Mouse (Mus musculus): ENCODE data around the gene Gyg.

DNA sequence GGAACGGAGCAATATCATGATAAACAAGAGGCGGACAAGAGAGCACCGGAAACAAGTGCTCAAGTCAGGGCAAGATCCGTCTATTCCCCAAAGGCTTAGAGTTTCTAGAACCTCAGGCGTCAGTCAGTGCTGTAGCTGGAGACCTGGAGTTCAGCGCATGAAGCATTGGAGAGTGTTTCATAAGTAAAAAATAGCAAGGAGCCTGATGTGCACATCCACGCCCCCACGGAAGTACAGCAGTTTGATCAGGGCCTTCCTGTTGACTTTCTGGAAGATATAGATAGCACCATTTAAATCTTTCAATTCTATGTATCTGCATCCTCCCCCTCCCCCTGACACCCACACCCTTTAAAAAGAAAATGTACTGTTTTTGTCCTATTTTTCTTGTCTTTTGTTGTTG lies 50.8 kb downstream of the Gyg start:
- TF ChIP-seq EP300 (IDR thresholded peaks at IDR 0.05; ENCODE audit: low read length): no peak
- TF ChIP-seq ZMIZ1 (IDR thresholded peaks at IDR 0.05; ENCODE audit: low read depth, low read length): no peak
- no peak for TF ChIP-seq CTCF (conservative IDR thresholded peaks at IDR 0.05 in 1 of 2, IDR thresholded peaks at IDR 0.05 in 1 of 2; ENCODE audit: low read depth in 2 of 2, low read length in 2 of 2)
- no peak for TF ChIP-seq USF2 (conservative IDR thresholded peaks at IDR 0.05; ENCODE audit: low read depth, low read length)
- TF ChIP-seq IRF4 (IDR thresholded peaks at IDR 0.05; ENCODE audit: low read depth, low read length): no peak
- TF ChIP-seq TBP (conservative IDR thresholded peaks at IDR 0.05; ENCODE audit: low read depth, low read length): no peak
- no peak for TF ChIP-seq E2F4 (IDR thresholded peaks at IDR 0.05; ENCODE audit: insufficient replicate concordance, low read depth, low read length)
- no peak for TF ChIP-seq CHD2 (IDR thresholded peaks at IDR 0.05; ENCODE audit: low read length)
- TF ChIP-seq POLR2A (IDR thresholded peaks at IDR 0.05; ENCODE audit: low read depth, low read length): no peak
- TF ChIP-seq HCFC1 (IDR thresholded peaks at IDR 0.05; ENCODE audit: low read depth, low read length): no peak
- TF ChIP-seq SMC3 (IDR thresholded peaks at IDR 0.05; ENCODE audit: low read depth, low read length): no peak
- no peak for TF ChIP-seq USF1 (IDR thresholded peaks at IDR 0.05; ENCODE audit: low read depth, low read length)
- no peak for TF ChIP-seq ZNF384 (IDR thresholded peaks at IDR 0.05; ENCODE audit: low read depth, low read length)

All from CH12.LX (cell line).